Mouse (Mus musculus): ENCODE measurements at regions not wholly inside any gene's neighbourhood (a gene's known extent, or its start where the extent isn't known, plus 50 kb on each side); places are given as distances from the start of the nearest gene placed in this dataset.

- DNase-seq (ENCODE audit: low spot score in 2 of 2) = no peak
Observed at GRCm38 (mm10) chr6:148543047-148543446, 98.9 kb upstream of the Tmtc1 start.

- DNase-seq (ENCODE audit: low spot score in 2 of 2) = no peak
Observed at GRCm38 (mm10) chr6:148541981-148542380, 97.8 kb upstream of the Tmtc1 start.

- DNase-seq (ENCODE audit: low spot score in 2 of 2) = no peak
Observed at GRCm38 (mm10) chr6:148539207-148539960, 95.2 kb upstream of the Tmtc1 start.

- no peak for DNase-seq (ENCODE audit: low spot score in 2 of 2)
Observed at GRCm38 (mm10) chr6:148534364-148534763, 90.2 kb upstream of the Tmtc1 start.

GRCm38 (mm10) chr6:148531068-148531467 is 86.9 kb upstream of the Tmtc1 start:
- no peak for DNase-seq (ENCODE audit: low spot score in 2 of 2)

GRCm38 (mm10) chr6:148528611-148529010 is 84.4 kb upstream of the Tmtc1 start:
- no peak for DNase-seq (ENCODE audit: low spot score in 2 of 2)

- DNase-seq (ENCODE audit: low spot score in 2 of 2) = no peak
Observed at GRCm38 (mm10) chr6:148522893-148523292, 78.7 kb upstream of the Tmtc1 start.

GRCm38 (mm10) chr6:148517536-148518245 is 73.5 kb upstream of the Tmtc1 start:
- no peak for DNase-seq (ENCODE audit: low spot score in 2 of 2)

GRCm38 (mm10) chr6:148516654-148517053 is 72.5 kb upstream of the Tmtc1 start:
- no peak for DNase-seq (ENCODE audit: low spot score in 2 of 2)

GRCm38 (mm10) chr6:148515105-148515504 is 70.9 kb upstream of the Tmtc1 start:
- DNase-seq (ENCODE audit: low spot score in 2 of 2) = no peak

- DNase-seq (ENCODE audit: low spot score in 2 of 2) = no peak
Observed at GRCm38 (mm10) chr6:148514645-148515044, 70.5 kb upstream of the Tmtc1 start.

GRCm38 (mm10) chr6:148514124-148514523 is 69.9 kb upstream of the Tmtc1 start:
- no peak for DNase-seq (ENCODE audit: low spot score in 2 of 2)

GRCm38 (mm10) chr6:148513134-148513533 is 68.9 kb upstream of the Tmtc1 start:
- no peak for DNase-seq (ENCODE audit: low spot score in 2 of 2)

- DNase-seq (ENCODE audit: low spot score in 2 of 2) = no peak
Observed at GRCm38 (mm10) chr6:148505325-148505724, 61.1 kb upstream of the Tmtc1 start.

GRCm38 (mm10) chr6:148500251-148501179 is 56.3 kb upstream of the Tmtc1 start:
- no peak for DNase-seq (ENCODE audit: low spot score in 2 of 2)

Measured in layer of hippocampus, postnatal 10 days (tissue).